Mouse (Mus musculus) T-helper 1 cell (primary cell): ENCODE measurements around the gene Hspb6.

Source experiments
- in situ Hi-C: fragments of 300-600 bp; cut with MboI, MseI; formaldehyde crosslinking; loops from one replicate; pipeline ENCODE4 v1.15.1; 2025; ENCODE audit warnings: high pct_unique_total_duplicates

Hspb6 gene

DNA sequence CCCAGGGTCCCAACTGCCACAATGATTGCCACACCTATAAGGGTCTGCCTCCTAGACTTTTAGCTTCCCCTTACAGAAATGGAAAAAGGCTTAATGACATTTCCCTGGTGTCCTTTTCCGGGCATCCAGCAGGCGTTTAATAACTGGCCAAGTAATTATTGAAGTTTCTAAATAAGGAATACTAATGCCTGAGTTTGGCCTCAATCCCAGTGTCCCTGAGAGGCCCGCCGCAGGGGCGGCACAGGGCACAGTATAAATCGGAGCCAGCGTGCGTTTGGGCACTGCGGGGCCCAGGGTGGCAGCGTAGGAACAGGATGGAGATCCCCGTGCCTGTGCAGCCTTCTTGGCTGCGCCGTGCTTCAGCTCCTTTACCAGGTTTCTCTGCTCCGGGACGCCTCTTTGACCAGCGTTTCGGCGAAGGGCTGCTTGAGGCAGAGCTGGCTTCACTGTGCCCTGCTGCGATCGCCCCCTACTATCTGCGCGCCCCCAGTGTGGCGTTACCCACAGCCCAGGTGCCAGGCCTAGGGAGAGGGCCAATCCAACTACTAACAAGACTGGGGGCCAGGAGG lies 1.1 kb downstream of the Hspb6 start:
- in situ Hi-C loops = no loop called here

DNA sequence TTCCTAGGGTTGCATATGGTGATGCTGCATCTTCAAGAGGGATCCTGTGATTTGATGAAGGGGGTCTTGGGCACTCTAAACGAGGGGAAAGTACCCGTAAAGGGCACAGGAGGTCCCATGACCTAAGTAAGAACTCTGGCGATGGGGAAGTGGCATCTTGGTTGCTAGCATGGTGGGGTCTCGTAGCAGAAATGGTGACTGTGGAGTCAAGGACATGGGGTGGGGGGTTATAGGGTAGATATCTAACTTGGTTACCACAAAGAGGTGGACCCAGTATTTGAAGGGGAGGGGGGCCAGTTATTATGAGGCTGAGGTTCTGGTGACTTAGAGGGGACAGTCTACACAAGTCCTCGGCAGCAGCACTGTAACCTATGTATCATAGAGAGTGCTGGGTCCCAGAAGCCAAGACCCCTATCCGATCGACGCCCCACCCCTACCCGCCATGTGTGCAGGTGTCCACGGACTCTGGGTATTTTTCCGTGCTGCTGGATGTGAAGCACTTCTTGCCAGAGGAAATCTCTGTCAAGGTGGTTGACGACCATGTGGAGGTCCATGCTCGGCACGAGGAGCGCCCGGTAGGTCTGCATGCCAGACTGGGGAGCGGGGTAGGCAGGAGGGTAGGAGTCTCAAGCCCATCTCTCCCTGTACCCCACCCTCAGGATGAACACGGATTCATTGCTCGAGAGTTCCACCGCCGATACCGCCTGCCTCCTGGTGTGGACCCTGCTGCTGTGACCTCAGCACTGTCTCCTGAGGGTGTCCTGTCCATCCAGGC lies 2.0 kb downstream of the Hspb6 start:
- in situ Hi-C loops = no loop called here

DNA sequence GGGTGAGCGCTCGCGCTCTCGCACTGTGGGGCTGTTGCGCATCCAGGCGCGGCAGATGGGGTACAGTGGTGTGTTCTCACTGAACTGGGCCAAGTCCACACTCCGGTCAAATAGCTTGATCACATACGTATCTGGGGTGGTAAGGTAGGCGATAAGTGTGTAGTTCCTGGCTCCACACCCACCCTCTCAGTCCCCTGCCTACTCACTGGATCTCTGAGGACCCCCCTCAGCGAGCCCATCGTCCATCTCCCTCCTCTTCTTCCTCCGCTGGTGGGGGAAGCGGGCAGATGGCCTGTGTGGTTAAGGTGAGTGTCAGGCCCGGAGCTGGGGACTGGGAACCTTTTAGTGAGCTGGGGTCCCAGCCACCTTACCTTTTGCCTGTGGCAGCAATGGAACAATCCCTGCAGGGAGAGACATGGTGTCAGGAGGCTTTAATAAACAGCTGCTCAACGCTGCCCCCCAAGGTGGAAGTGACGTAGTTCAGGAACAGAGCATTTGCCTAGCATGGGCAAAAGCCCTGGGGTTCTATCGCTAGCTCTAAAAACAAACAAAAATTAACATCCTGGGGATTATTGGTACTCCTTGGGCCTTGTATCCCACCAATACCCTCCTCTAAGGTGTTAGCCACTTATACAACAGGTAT lies 5.0 kb downstream of the Hspb6 start:
- in situ Hi-C loops = no loop called here

- in situ Hi-C loops = no loop called here
These were observed 6.0 kb downstream of the Hspb6 start for GRCm38 (mm10) chr7:30557901-30558514.

- in situ Hi-C loops = no loop called here
These were observed 6.9 kb downstream of the Hspb6 start for GRCm38 (mm10) chr7:30558656-30559442.

- in situ Hi-C loops = no loop called here
These were observed 7.5 kb downstream of the Hspb6 start, which contains the start of gene Lin37 for GRCm38 (mm10) chr7:30559443-30559954. Lin37 (minus strand) TSS chr7:30559838.

GRCm38 (mm10) chr7:30560296-30560695 lies 8.3 kb downstream of the Hspb6 start:
- in situ Hi-C loops = no loop called here

DNA sequence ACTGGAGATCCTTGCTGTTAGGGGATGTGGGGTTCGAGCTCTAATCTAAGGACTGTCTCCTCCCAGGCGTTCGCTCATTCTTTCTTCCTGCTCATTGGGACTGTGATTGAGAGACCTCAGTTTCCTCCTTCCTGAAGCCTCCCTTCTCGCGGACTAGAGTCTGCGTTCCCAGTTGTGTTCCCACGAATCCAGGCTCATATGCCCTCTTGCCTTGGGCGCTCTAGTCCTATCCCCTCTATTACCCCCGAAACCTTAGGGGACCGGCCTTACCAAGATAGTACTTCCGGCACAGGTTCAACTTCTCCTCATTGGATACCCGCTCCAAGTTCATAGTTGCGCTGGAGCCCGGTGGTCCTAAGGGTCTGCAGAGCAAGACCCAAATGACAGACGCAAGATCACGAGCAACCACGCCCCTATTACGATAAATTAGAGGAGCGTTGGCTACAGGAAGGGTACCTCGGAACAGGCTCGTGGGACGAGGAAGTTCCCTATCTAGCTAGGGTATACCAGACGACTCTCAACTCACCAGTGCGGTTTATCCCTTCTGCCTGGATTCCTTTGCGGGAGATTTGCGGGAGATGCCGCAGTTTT lies 10.6 kb downstream of the Hspb6 start:
- in situ Hi-C loops = no loop called here

DNA sequence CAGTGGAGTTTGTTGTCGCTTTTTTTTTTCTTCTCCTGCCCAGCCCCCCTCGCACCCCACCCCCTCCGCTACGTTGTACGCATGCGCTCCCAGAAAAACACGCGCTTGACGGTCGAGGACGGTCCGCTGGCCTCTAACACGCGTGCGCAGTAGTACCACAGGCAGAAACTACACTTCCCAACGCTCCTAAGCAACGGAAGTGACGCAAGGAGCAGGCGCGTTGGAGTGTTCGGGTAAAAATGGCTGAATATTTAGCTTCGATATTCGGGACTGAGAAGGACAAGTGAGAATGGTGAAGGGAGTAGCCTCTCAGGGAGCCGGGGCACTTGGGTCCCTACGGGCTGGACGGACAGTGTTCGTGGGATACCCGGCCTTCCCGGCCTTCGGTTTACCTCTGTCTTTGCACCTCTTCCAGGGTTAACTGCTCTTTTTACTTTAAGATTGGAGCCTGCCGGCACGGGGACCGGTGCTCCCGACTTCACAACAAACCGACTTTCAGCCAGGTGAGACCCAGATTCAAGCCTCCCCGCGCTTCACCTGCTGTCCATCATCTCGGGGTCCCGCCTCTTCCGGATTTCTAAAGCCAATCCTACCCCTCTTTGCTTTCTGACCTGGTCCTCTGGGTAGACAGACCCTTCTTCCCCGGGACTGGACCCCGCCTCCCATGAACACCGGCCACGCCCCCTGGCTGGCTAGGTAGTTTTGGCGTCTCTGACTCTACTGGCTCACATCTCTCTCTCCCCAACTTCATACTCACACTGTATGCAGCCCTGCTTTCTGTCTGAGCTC lies 11.3 kb downstream of the Hspb6 start, which contains the start of the genes U2af1l4, Gm49396 and Psenen:
Gene U2af1l4, plus strand, starts transcription at position 185 of the 789 bp plus-strand sequence.
Gene Gm49396, plus strand, starts transcription at position 228 of the 789 bp plus-strand sequence.
Gene Psenen, minus strand, starts transcription at position 511 of the 789 bp plus-strand sequence.
- in situ Hi-C loops = no loop called here

DNA sequence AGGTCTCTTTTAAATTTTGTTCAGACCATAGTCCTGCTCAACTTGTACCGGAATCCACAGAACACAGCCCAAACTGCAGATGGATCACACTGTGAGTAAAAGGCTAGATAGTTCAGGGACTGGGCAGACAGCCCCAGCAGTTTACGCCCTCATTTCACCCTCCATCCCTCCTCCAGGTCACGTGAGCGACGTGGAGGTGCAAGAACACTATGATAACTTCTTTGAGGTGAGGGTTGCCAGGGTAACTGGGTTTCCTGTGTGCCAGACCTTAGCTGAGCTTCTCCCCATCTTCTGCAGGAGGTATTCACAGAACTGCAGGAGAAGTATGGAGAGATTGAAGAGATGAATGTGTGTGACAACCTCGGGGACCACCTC lies 11.9 kb downstream of the Hspb6 start:
- in situ Hi-C loops = no loop called here

DNA sequence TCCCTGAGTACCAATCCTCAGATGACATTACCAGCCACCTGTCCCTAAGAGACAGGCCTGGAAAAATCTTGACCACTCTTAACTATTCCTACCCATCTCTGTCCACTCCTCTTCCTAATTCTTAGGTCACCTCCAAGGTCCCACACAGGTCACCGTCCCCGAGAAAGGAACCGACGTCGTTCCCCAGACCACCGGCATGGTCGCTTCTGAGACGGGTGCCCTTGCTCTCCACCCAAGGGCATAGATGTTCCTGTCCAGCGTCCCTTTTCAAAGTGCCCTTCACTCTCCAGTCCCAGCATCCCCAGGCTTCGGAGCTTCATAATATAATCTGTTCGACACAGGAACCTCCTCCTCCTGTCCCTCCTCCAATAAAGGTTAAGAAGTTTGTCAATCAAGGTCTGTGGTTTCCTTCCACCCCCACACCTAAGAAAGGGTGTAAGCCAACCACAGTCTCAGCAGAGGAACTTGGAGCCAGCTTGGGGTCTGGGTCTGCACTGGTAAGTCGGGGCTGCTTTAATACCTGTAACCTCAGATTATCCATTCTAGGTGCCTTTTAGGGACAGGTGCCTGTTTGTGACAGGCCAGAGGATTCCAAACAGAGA lies 13.1 kb downstream of the Hspb6 start, which contains the start of gene Igflr1:
Gene Igflr1, plus strand, starts transcription at position 458 of the 602 bp plus-strand sequence.
- in situ Hi-C loops = no loop called here

DNA sequence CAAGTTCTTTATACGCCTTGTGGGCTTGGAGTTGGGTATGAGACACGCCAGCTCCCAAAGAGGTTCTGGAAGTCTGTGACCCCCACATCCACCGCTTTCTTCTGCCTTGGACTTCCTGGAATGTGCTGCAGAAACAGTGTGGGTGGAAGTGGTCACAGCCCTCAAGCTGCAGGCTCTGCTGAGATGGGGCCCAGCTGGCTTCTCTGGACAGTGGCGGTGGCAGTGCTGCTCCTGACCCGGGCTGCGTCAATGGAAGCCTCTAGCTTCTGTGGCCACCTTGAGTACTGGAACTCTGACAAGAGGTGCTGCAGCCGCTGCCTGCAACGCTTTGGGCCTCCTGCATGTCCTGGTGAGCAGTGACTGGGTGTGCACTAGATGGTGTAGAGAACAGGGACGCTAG lies 14.1 kb downstream of the Hspb6 start:
- in situ Hi-C loops = no loop called here

- in situ Hi-C loops = no loop called here
These were observed 15.6 kb downstream of the Hspb6 start for GRCm38 (mm10) chr7:30567555-30567954.

DNA sequence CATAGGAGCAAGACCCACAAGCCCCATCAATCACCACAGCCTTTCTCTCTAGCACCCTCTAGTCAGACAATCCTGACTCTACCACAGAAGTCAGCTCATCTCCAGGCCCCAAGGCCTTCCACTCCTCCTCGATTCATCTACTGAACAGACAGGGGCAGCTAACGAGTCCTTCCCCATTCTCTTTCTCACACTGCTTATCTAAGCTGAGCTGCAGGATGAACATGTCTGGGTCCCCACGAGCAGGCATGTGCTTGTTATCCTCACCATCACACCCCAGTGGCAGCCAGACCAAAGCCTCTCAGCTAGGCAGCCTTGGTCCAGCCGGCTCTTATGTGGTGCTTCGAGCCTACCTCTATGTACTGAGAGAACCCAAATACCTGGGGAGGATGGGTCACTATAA lies 20.4 kb downstream of the Hspb6 start:
- in situ Hi-C loops = no loop called here

- in situ Hi-C loops = no loop called here
These were observed 21.0 kb downstream of the Hspb6 start for GRCm38 (mm10) chr7:30572969-30573368.

DNA sequence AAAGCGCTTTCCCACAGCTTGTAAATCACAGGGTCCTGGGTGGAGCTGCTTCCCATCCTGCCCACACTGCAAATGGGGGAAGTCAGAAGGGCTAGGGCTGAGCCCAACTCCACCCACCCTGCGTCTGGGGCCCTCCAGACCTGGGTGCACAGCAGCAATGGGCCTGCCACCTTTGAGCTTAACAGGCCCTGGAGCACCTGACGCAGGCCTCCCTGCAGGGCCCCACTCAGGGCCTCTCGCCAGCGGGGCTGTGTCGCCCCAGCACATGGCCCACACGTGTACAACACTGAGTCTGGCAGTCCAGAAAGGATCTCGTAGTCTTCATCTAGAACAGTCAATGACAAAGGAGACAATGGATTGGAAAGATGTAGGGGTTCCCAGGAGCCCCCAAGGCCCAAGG lies 28.0 kb downstream of the Hspb6 start:
- in situ Hi-C loops = no loop called here

DNA sequence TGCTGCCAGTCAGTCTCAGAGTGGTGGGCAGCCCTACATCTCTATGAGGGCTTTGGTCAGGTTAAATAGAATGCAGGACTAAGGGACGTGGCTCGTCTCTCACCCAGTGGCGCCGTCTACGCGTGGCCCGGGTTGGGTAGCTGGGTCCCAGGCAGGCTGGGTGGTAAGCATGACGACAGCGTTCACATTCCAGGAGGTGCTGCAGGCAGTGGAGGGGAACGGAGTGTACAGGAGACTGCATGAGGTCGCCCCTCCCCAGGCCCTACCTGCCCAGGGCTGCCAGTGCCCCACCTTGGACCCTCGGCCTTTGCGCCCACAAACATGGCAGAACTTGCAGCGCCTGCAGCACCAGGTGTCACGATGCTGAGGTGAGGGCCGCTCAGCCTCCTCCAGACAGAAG lies 29.6 kb downstream of the Hspb6 start:
- in situ Hi-C loops = no loop called here

DNA sequence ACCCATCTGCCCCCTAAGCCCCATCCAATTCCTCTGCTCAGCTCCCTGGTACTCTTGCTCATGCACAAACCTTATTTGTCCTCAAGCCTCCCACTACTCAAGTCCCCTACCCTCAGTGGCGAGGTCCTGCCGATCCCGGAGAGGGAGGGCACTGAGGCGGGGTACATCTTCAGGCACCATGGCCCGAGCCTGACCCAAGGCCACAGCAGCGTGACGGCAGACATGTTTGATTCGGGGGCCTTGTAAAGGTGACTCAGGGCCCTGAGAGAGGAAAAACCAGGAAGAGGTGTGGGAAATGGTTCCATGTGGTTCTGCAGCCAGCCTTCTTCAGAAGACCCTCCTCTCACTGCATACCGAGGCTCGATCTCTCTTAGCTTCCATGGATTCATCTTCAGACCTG lies 32.4 kb downstream of the Hspb6 start:
- in situ Hi-C loops = no loop called here

DNA sequence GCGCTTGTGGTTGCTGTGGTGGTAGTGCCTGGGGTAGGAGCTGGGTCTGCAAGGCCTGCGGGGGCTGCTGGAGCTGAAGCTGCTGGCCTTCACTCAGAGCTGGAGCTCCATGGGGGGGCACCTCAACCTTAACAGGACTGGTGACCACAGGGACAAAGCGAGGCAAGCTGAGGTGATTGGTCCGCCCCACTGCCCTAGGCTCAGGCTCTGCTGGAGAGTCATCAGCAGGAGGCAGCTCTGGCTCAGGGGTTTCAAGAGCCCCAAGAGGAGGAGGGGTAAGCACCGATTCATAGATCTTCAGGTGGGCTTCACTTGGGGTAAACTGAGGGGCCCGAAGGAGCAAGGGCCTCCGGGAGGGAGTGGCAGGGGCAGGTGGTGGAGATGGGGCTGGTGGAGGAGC lies 33.2 kb downstream of the Hspb6 start:
- in situ Hi-C loops = no loop called here
